Mouse (Mus musculus) liver, postnatal 0 days (tissue): ENCODE measurements at regions not wholly inside any gene's neighbourhood (a gene's known extent, or its start where the extent isn't known, plus 50 kb on each side); places are given as distances from the start of the nearest gene placed in this dataset.

ENCODE experiments used
- ATAC-seq: fragments of 200-750 bp; cut with Nextera tagmentation; 2 replicates; pipeline ENCODE4 v1.8.0; 2017; ENCODE audit warnings: mild to moderate bottlenecking, moderate library complexity
- DNase-seq: peaks from one replicate; pipeline ENCODE4 v3.0.0-alpha.2; 2016
- H3K27ac ChIP-seq: fragments of 300-500 bp; sonication (generic); 2 replicates; pipeline ENCODE4 v1.5.1; 2014; ENCODE audit warnings: antibody characterized with exemption, moderate library complexity, mild to moderate bottlenecking, low read depth
- H3K27me3 ChIP-seq: fragments of 300-500 bp; sonication (generic); 2 replicates; pipeline ENCODE4 v1.6.1; 2014; ENCODE audit warnings: low read length, control low read depth, mixed read lengths; ENCODE audit not compliant: insufficient read depth
- H3K36me3 ChIP-seq: fragments of 300-500 bp; sonication (generic); replicated peaks from 2 replicates; pipeline ENCODE4 v1.6.1; 2014; ENCODE audit warnings: mild to moderate bottlenecking, control low read depth, low read length, moderate library complexity, mixed read lengths; ENCODE audit not compliant: insufficient read depth
- H3K4me1 ChIP-seq: fragments of 300-500 bp; sonication (generic); 2 replicates; pipeline ENCODE4 v1.6.1; 2014; ENCODE audit warnings: antibody characterized with exemption, mild to moderate bottlenecking, control low read depth; ENCODE audit not compliant: insufficient read depth
- H3K4me2 ChIP-seq: fragments of 300-500 bp; sonication (generic); 2 replicates; pipeline ENCODE4 v1.6.1; 2014; ENCODE audit warnings: low read depth, mild to moderate bottlenecking, low read length, moderate library complexity, mixed read lengths
- H3K4me3 ChIP-seq: fragments of 300-500 bp; sonication (generic); 2 replicates; pipeline ENCODE4 v1.5.1; 2014; ENCODE audit warnings: low read depth, low read length
- H3K9ac ChIP-seq: fragments of 300-500 bp; sonication (generic); replicated peaks from 2 replicates; pipeline ENCODE4 v1.6.1; 2014; ENCODE audit warnings: mild to moderate bottlenecking, moderate library complexity
- H3K9me3 ChIP-seq: fragments of 300-500 bp; sonication (generic); 2 replicates; pipeline ENCODE4 v1.6.1; 2016; ENCODE audit warnings: mild to moderate bottlenecking, control low read depth, low read length, mixed read lengths
- CTCF ChIP-seq: sonication (generic); IDR thresholded peaks from 2 replicates; pipeline ENCODE4 v1.5.1; 2016; ENCODE audit warnings: antibody characterized with exemption, low read depth
- EP300 ChIP-seq: IDR thresholded peaks from 2 replicates; pipeline ENCODE4 v1.6.1; 2016; ENCODE audit warnings: antibody characterized with exemption, low read depth, mild to moderate bottlenecking
- WGBS: fragments of 180-500 bp; shearing (Covaris S2); extraction: QIAGEN DNeasy Blood & Tissue Kit; methylation state at CpG from one replicate; pipeline ENCODE4 v1.1.7; 2014; ENCODE audit not compliant: insufficient replicate concordance; 5-methylcytosine and 5-hydroxymethylcytosine counted together

- ATAC-seq (no peak), DNase-seq (no peak)
- H3K4me2 ChIP-seq: no peak overlapping the region
- no peaks in the 10 kb centered on the region for H3K4me1 ChIP-seq
- no peaks in the 10 kb centered on the region for H3K9me3 ChIP-seq
- WGBS: 15% methylated on average over 1 of the region's 1 CpGs
- H3K27ac ChIP-seq: no peak overlapping the region
- H3K36me3 ChIP-seq: no peaks in the 10 kb centered on the region
- H3K9ac ChIP-seq: no peak overlapping the region
- H3K27me3 ChIP-seq: no peaks in the 10 kb centered on the region
- no peak for TF ChIP-seq CTCF
- no peak for TF ChIP-seq EP300
- no peak overlapping the region for H3K4me3 ChIP-seq
Measured at GRCm38 (mm10) chr7:138758386-138758785, 87.5 kb upstream of the Ppp2r2d start.

- Histone ChIP-seq H3K27me3 (no peaks in the 10 kb centered on the region), H3K27ac (no peak overlapping the region), H3K9ac (no peak overlapping the region), H3K4me2 (no peak overlapping the region), H3K4me3 (no peak overlapping the region), H3K36me3 (no peaks in the 10 kb centered on the region), H3K4me1 (no peaks in the 10 kb centered on the region), H3K9me3 (no peaks in the 10 kb centered on the region)
- TF ChIP-seq EP300 (no peak), CTCF (no peak)
- 64% methylated on average over 2 of the region's 2 CpGs for WGBS
- no peak for ATAC-seq
- DNase-seq: no peak
Measured at GRCm38 (mm10) chr7:138748442-138748841, 97.4 kb upstream of the Ppp2r2d start.

- no peak overlapping the region for H3K4me2 ChIP-seq
- no peak for TF ChIP-seq CTCF
- no peak for TF ChIP-seq EP300
- DNase-seq (no peak), ATAC-seq (no peak)
- H3K27me3 ChIP-seq: no peaks in the 10 kb centered on the region
- no peak overlapping the region for H3K4me3 ChIP-seq
- no peaks in the 10 kb centered on the region for H3K9me3 ChIP-seq
- H3K4me1 ChIP-seq: no peaks in the 10 kb centered on the region
- H3K27ac ChIP-seq: no peak overlapping the region
- H3K36me3 ChIP-seq: no peaks in the 10 kb centered on the region
- 63% methylated on average over 8 of the region's 8 CpGs for WGBS
- H3K9ac ChIP-seq: no peak overlapping the region
Measured at GRCm38 (mm10) chr7:138746616-138747015, 99.3 kb upstream of the Ppp2r2d start.

GRCm38 (mm10) chr7:138742516-138742845 lies 103.4 kb upstream of the Ppp2r2d start:
- no peaks in the 10 kb centered on the region for H3K36me3 ChIP-seq
- H3K4me2 ChIP-seq: no peak overlapping the region
- no peaks in the 10 kb centered on the region for H3K9me3 ChIP-seq
- no peaks in the 10 kb centered on the region for H3K27me3 ChIP-seq
- H3K4me1 ChIP-seq: no peaks in the 10 kb centered on the region
- TF ChIP-seq EP300 (no peak), CTCF (no peak)
- 66% methylated on average over 4 of the region's 4 CpGs for WGBS
- ATAC-seq (no peak), DNase-seq (no peak)
- H3K27ac ChIP-seq: no peak overlapping the region
- no peak overlapping the region for H3K9ac ChIP-seq
- H3K4me3 ChIP-seq: no peak overlapping the region

GRCm38 (mm10) chr7:138741816-138742515 lies 103.9 kb upstream of the Ppp2r2d start:
- no peak overlapping the region for H3K27ac ChIP-seq
- no peaks in the 10 kb centered on the region for H3K4me1 ChIP-seq
- WGBS: 63% methylated on average over 7 of the region's 7 CpGs
- H3K4me3 ChIP-seq: no peak overlapping the region
- no peak overlapping the region for H3K4me2 ChIP-seq
- H3K9ac ChIP-seq: no peak overlapping the region
- no peaks in the 10 kb centered on the region for H3K27me3 ChIP-seq
- DNase-seq (no peak), ATAC-seq (no peak)
- TF ChIP-seq EP300 (no peak), CTCF (no peak)
- no peaks in the 10 kb centered on the region for H3K36me3 ChIP-seq
- no peaks in the 10 kb centered on the region for H3K9me3 ChIP-seq

GRCm38 (mm10) chr7:138734254-138734653 lies 111.6 kb upstream of the Ppp2r2d start:
- Histone ChIP-seq H3K4me3 (no peak overlapping the region), H3K9ac (no peak overlapping the region), H3K36me3 (no peaks in the 10 kb centered on the region), H3K27ac (no peak overlapping the region), H3K27me3 (no peaks in the 10 kb centered on the region), H3K4me1 (no peaks in the 10 kb centered on the region), H3K4me2 (no peak overlapping the region), H3K9me3 (no peaks in the 10 kb centered on the region)
- peak; percentile 52 for TF ChIP-seq CTCF
- no peak for TF ChIP-seq EP300
- 27% methylated on average over 4 of the region's 4 CpGs for WGBS
- no peak for ATAC-seq
- peak; percentile 24 for DNase-seq

- Histone ChIP-seq H3K4me1 (no peaks in the 10 kb centered on the region), H3K4me3 (no peak overlapping the region), H3K27me3 (no peaks in the 10 kb centered on the region), H3K9me3 (no peaks in the 10 kb centered on the region), H3K36me3 (no peaks in the 10 kb centered on the region), H3K4me2 (no peak overlapping the region), H3K9ac (no peak overlapping the region), H3K27ac (no peak overlapping the region)
- 84% methylated on average over 2 of the region's 2 CpGs for WGBS
- TF ChIP-seq CTCF: no peak
- DNase-seq (no peak), ATAC-seq (no peak)
Measured at GRCm38 (mm10) chr7:138724829-138725228, 121.0 kb upstream of the Ppp2r2d start.
